Mouse (Mus musculus): ENCODE measurements around the gene Map3k4.
"Not testable (repeated sequence)": the region's sequence is repeated elsewhere in the genome, so short reads cannot be mapped to it uniquely, and the experiment has no call there.

Map3k4 gene

DNA sequence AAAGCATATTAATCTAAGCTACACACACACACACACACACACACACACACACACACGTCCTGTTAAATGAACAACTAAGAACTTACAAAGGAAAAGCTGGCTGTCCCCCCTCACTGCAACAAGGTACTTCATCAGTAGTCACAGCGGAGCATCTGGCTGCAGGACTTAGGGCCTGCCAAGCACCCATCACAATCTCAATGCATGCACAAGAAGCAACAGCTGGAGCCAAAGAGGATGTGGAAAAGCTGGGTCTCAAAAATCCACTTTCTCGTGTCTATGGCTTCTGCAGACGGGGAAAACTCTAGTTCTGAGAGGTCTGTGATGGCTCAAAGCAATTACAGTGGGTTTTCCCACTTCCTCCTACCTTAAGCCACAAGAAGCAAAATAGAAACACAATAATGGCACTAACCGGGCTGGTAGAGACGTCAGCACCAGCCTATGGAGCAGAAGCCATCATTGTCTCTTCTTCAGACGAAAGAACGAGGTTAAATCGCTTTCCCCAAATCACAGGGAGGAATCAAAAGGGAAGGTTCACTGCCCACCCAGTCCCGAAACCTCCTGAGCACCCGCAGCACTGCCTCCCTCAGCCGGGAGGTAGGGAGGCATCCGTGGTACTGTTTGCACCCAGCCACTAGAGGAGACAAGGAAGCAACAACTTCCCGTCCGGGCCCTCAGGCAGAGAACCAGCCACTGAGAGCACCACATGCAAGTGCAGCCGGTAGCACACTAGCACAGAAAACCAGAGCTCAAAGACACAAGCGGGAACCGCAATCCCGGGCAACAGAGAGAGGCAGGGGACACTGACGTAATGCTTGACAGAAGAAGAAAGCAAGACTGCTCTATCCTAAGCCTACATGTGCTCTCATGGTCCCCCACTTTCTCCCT, 11.1 kb downstream of the Map3k4 start:
- DNase-seq (ENCODE audit: low spot score in 2 of 2): peak in 1 of 2 experiments; percentile 31

- DNase-seq (ENCODE audit: low spot score in 2 of 2): no peak
Measured at GRCm38 (mm10) chr17:12304658-12305057, 13.9 kb downstream of the Map3k4 start.

- peak in 1 of 2 experiments; percentile 47 for DNase-seq (ENCODE audit: low spot score in 2 of 2)
Measured at GRCm38 (mm10) chr17:12300896-12301706, 17.5 kb downstream of the Map3k4 start.

DNA sequence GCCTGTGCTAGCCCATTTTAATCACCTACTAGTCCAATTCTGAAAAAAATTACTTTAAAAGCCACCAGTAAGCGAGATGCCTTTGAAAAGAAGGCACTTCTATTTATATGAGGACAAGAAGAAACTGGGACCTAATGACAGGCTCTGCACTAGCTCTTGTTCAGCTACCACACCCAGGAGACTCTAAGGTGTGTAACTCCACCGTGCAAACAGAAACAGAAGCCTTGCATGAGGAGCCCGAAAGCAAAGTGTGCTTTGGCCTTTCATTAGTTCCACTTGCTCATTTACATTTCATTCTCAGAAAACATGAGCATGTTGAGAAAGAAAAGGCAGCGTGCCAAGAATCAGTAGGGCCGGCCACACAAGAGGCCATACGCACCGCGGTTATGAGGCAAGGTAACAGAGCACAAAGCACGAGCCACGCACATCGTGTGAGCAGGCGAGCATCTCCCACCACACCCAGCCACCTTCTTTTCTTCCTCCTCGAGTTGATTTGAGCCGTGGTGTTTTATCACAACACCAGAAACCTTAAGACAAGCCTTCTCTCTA, 18.4 kb downstream of the Map3k4 start:
- DNase-seq (ENCODE audit: low spot score in 2 of 2): no peak

DNA sequence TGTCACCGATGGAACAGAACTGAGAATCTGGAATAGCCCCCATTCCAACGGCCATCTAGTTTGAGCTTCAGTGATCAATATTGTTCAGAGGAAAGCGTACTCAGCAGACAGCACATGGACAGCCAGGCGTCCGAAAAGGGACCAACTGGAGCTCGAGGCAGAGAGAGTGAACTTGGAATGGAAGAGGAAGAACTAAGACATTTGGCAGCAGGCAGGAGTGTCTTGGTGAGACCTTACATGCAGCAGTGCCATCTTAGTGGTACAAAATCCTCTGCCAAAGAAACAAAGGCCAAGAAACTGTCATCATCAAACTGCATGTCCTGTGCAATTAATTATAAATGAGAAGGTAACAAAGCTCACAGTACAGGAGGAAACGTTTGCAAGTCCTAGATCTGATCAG, 19.2 kb downstream of the Map3k4 start:
- DNase-seq (ENCODE audit: low spot score in 2 of 2): peak in 1 of 2 experiments; percentile 11

DNA sequence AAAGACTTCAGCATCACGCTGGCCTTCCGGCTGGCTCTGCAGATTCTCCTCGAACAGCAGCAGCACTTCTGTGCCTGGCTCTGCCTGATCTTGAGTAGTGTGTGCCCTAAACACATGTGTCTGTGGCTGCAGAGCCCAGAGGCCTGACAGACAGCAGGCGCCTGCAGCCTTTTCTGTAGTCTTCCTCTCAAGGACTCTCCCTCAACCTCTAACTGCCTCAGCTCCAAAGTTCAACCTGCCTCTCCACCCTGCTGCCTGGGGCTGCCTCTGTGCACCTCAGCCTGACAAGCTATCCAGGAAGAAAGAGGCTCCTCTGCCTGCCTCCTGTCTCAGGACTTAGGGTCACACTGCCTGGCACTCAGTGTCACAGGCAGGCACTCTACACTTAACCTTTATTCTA, 20.6 kb downstream of the Map3k4 start:
- peak in 1 of 2 experiments; percentile 18 for DNase-seq (ENCODE audit: low spot score in 2 of 2)

- peak in 1 of 2 experiments; percentile 21 for DNase-seq (ENCODE audit: low spot score in 2 of 2)
Measured at GRCm38 (mm10) chr17:12297292-12297691, 21.3 kb downstream of the Map3k4 start.

- DNase-seq (ENCODE audit: low spot score in 2 of 2): not testable (repeated sequence)
Measured at GRCm38 (mm10) chr17:12295926-12296325, 22.7 kb downstream of the Map3k4 start.

DNA sequence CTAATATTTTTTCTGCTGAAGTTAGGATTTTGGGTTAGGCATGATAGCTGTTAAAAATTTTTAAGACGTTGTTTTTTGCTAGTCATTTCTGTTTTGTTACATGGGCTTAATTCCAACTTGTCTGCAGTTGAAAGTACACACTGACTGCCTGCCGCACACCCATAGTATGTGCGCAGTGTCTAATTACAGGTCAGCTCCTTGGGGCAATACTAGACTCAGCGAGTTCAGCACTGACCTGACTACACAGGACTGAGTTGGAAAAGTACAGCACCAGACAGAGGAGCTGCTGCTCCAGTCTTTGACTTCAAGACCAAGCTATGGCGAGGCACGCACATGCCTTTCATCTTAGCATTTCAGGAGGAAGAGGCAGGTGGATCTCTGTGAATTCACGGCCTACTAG, 24.2 kb downstream of the Map3k4 start:
- DNase-seq (ENCODE audit: low spot score in 2 of 2): no peak

GRCm38 (mm10) chr17:12293571-12293970, 25.0 kb downstream of the Map3k4 start:
- no peak for DNase-seq (ENCODE audit: low spot score in 2 of 2)

DNA sequence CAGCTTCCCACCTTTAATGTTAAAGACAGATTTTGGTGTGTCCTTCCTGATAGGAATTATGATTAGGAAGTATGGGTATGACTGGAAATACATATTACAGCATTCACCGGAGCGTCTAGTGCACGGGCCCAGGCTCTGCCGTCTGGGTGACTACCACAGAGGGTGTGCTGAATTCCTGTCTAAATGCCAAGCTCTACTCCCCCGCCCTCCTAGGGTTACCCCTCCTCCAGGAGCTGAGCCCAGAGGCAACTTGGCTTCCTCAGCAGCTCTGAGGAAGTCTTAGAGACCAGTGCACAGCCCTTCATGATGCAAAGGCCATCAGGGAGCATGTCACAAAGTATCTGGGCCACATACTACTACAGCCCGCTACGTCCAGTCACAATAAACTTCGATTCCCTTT, 25.7 kb downstream of the Map3k4 start:
- no peak for DNase-seq (ENCODE audit: low spot score in 2 of 2)

GRCm38 (mm10) chr17:12292356-12292755, 26.2 kb downstream of the Map3k4 start:
- no peak for DNase-seq (ENCODE audit: low spot score in 2 of 2)

DNA sequence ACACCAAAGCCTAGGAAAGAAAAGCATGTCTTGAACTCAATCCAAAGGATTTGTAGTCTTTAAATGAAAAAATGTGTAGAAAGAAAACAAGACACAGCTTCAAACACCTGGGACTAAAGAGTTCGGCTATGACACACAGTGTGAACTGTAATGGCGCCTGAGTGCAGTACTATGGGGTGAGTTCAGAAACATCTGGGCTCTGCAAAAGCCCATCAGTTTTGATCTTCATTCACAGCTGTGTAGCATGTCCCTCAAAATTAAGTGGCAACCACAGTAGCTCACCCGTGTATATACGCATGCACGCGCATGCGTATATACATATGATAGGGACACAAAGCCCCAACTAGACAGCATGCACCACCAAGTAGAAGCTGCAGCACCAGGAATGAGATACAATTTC, 27.4 kb downstream of the Map3k4 start:
- no peak for DNase-seq (ENCODE audit: low spot score in 2 of 2)

- peak; percentile 79 to 90 for DNase-seq (ENCODE audit: low spot score in 2 of 2)
Measured at GRCm38 (mm10) chr17:12290735-12291134, 27.9 kb downstream of the Map3k4 start.

DNA sequence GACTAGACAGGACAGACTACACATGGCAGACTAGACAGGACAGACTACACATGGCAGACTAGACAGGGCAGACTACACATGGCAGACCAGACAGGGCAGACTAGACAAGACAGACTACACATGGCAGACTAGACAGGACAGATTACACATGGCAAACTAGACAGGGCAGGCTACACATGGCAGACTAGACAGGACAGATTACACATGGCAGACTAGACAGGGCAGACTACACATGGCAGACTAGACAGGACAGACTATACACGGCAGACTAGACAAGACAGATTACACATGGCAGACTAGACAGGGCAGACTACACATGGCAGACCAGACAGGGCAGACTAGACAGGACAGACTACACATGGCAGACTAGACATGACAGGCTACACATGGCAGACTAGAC, 28.8 kb downstream of the Map3k4 start:
- DNase-seq (ENCODE audit: low spot score in 2 of 2): not testable (repeated sequence)

DNA sequence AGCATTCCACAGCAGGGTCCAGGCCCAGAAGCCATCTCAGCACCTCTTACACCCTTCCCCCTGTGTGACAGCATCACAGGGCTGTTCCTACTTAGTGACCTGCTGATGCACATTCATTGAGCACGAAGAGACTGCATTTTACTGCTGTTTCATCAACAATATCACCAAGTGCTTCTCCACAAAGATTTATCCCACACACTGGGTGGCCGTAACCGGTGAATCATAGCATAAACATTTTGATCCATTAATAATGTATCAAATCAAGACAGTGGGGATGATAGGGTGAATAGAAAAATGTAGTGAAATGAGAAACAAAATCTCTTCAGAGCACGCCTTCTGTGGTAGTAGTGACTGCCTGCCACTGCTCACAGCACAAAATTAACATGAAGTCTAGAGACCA, 29.7 kb downstream of the Map3k4 start:
- no peak for DNase-seq (ENCODE audit: low spot score in 2 of 2)

DNA sequence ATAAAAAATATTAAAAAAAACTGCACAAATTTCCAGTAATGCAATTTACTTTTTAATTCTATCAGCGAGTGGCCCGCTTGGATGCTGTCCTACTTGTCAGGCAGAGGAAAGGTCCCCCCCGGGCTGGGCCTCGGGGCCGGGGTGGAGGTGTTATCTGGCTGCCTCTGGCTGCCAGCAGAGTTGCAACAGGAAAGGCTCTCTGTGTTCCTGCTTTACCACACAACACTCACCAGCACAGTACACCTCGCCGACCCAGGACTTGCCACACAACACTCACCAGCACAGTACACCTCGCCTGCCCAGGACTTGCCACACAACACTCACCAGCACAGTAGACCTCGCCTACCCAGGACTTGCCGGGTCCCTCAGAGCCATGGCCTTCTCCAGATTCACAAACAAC, 38.8 kb downstream of the Map3k4 start:
- DNase-seq (ENCODE audit: low spot score in 2 of 2): no peak

DNA sequence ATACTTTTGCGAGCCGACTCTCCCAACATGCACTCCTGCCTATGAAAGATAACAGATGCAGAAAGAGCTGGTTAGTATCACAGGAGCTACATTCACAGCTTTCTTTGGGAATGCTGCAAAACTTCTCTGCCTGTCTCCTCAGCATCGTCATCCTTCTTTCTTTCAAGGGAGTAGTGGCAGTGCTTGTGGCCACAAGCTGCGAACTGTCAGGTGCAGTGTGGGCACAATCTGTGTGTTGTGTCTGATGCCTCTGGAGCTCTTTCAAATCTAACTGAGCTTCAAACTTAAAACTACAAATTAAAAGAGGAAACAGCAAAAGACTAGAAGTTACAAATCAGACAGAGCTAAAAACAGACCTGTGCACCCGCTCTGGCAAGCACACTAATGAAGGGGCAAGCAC, 40.5 kb downstream of the Map3k4 start:
- DNase-seq (ENCODE audit: low spot score in 2 of 2): no peak

GRCm38 (mm10) chr17:12277297-12277696, 41.3 kb downstream of the Map3k4 start:
- DNase-seq (ENCODE audit: low spot score in 2 of 2): no peak

DNA sequence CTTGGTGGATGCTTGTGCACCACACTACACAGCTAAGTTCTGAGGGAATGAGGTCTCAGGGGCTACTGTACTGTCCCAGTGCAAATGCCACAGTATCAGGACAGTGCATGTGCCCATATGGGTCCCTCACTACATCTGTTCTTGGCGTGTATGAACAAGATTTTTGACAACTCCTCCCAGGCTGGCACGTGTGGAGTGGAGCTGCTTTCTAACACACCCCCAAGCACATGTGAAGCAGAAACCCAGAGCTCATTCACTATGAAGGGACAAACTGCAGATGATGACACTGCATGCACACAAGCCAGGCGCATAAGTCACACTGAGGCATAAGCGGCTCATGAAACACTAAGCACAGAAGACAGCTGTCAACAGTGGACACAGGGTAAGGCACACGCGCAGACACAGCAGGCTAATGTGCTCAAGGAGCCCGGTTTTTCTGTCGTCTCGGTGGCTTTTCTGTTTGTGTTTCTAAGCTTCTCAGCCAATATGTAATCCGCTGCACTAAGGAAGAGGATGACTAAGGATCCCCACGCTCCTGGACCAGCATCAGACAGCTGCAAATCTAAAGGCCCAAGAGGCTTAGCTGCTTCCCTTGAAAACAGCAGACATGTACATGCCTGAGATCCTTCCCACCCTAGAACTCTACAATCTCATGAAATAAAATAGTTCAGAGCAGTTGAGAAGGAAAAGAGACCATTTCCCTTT, 41.9 kb downstream of the Map3k4 start:
- no peak for DNase-seq (ENCODE audit: low spot score in 2 of 2)

GRCm38 (mm10) chr17:12275756-12276155, 42.8 kb downstream of the Map3k4 start:
- DNase-seq (ENCODE audit: low spot score in 2 of 2): no peak

GRCm38 (mm10) chr17:12273032-12273431, 45.6 kb downstream of the Map3k4 start:
- no peak for DNase-seq (ENCODE audit: low spot score in 2 of 2)
